Mouse (Mus musculus): ENCODE results near the gene C8g.

Gene C8g

GRCm38 (mm10) chr2:25500576-25501405, 728 bp downstream of the C8g start, which contains the start of gene Fbxw5:
Gene Fbxw5, plus strand, starts transcription at chr2:25500750.
- peak; percentile 55 to 69 for DNase-seq (ENCODE audit: low spot score in 2 of 2)

DNA sequence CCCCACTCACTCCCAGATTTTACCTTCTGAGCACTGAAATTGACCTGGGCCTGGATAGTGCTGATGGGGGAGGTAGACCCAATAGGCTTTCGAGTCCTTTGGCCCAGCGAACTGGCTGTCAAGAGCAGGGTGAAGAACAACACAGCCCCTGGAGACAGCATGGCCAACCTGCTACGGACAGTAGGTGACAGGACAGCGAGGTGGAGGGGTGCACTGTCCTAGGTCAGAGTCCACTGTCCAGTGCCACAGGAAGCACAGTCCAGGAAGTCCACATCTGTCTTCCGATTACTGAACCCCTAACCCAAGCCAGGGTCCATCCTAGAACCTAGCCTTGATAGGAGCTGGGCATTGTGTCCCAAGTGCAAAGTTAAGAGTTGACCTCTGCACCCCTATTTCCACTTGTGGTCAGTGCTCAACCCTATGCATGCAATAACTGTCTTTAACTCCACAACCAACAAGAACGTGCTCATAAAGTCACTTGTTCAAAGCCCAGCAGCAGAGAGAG, 1.4 kb downstream of the C8g start:
- DNase-seq (ENCODE audit: low spot score in 2 of 2), result no peak

- DNase-seq (ENCODE audit: low spot score in 2 of 2), result no peak
Observed at GRCm38 (mm10) chr2:25498622-25499478, 2.7 kb downstream of the C8g start.

- DNase-seq (ENCODE audit: low spot score in 2 of 2), result no peak
Observed at GRCm38 (mm10) chr2:25497846-25498575, 3.5 kb downstream of the C8g start.

DNA sequence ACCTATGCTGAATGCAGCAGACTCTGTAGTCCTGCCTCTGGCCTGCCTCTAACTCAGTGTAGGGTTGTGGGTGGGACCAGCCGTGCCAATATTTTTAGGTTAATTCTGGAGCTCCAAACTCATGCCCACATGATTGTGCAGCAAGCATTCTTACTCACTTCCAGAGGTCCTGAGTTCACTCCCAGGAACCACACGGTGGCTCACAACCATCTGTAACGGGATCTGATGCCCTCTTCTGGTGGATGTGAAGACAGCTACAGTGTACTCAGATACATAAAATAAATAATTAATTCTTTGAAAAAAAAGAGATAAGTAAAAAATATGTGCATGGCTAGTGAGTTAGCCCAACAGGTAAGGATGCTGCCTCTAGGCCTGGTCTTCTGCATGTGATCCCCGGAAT, 5.1 kb downstream of the C8g start:
- DNase-seq (ENCODE audit: low spot score in 2 of 2), result no peak

- no peak for DNase-seq (ENCODE audit: low spot score in 2 of 2)
Observed at GRCm38 (mm10) chr2:25493476-25493961, 8.0 kb downstream of the C8g start, which contains the start of gene Lcn12. Gene Lcn12, minus strand, starts transcription at chr2:25493911.

DNA sequence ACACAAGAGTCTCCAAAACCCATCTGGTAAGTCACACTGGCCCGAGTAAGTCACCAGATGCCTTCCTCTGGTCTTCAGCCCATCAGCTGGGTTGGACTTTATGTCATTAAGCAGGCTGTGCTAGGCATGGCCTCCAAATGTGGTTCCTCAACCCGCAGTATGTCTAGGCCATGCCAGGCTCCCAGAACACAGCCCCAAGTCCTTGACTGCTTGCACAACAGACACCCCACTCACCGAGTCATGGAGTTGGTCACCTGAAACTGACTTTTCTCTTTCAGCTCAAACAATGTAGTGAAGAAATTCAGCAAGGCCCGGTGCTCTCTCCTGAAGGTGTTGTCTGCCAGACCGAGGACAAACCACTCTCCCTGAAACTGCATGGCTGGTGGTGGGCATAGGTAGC, 8.5 kb downstream of the C8g start:
- DNase-seq (ENCODE audit: low spot score in 2 of 2), result no peak

- DNase-seq (ENCODE audit: low spot score in 2 of 2), result no peak
Observed at GRCm38 (mm10) chr2:25488671-25489068, 12.8 kb downstream of the C8g start.

GRCm38 (mm10) chr2:25487965-25488670, 13.4 kb downstream of the C8g start:
- DNase-seq (ENCODE audit: low spot score in 2 of 2), result no peak

DNA sequence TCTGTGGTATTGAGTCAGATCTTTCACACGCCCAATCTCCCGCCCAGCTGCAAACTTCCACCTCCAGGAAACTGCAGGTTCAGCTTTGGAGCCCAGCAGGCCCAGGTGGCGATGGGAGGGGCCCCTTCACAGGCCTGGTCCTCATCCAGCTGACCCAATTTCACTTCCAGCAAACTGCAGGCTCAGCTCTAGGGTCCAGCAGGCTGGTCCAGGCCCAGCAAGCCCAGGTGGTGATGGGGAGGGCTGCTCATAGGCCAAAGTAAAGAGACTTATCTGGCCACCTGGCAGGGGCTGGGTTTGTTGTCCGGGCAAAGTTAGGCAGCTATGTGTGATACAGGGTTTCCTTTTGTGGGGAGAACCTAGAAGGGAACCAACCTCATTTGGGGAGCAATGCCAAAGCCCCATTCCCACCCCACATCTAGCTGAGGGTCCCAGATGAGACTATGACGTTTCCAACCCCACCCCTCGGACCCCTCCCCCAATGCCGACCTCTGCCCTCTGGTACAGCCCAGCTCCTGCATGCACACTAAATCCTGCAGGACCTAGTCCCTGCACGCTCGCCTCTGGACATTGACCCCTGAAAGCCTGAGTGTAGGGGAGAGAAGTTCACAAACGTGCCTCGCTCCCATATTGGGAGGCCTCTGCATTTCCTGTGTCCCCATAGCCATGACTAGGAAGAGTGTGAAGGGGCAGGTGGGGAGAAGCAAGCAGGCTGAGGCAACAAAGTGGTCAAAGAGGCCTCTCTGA, 16.4 kb downstream of the C8g start:
- DNase-seq (ENCODE audit: low spot score in 2 of 2), result no peak

DNA sequence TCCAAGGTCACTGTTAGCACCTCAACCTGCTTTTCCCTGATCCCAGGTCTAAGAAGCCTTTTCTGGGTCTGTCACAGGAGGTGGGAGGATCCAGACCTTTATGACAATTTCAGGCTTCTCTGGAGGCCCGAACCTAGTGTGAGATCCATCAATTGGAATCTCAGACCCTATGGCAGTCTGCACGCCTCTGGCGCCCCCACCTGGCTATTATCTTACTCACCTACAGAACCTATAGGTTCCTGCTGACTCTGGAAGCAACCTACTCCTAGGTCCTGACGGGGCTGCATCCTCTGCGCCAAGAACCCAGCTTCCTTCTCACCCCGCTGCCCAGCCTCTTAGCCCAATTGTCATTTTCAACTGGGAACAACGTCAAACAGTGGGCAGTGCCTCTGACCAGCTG, 18.6 kb downstream of the C8g start:
- peak; percentile 21 to 40 for DNase-seq (ENCODE audit: low spot score in 2 of 2)

GRCm38 (mm10) chr2:25480541-25480940, 21.0 kb downstream of the C8g start:
- no peak for DNase-seq (ENCODE audit: low spot score in 2 of 2)

DNA sequence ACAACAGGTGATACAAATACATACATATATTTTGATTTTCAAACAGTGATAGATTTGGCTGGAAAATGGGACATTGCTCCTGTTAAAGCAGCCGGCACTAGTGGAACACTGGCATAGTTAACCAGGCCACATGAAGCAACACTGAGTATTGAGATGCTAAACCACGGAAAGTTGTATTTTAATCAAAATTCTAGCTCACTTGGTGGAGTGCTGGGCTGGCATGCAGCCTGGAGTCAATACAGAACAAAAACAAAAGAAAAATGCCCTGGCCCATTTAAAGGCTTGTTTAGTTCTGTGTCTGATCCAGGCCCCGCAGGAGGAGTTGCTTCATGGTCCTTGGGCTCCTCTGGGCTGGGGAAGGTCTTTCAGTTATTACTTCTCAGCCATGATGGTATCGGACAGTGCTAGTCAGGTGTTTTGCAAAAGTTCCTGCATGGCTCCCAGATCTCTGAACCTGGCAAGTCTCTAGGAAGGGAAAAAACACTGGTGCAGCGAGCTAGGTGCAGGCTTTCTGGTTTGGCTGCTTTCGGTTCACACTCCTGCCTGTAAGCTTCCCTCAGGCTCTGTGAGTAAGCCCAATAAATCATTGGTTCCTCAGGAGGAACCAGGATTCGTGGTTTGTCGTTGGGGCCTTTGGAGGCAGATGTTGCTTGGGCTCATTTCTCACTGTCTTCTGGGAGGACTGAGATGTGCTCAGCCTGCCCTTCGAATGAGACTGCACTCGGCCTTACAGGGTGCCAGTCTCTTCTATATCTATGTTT, 21.8 kb downstream of the C8g start:
- DNase-seq (ENCODE audit: low spot score in 2 of 2), result no peak

DNA sequence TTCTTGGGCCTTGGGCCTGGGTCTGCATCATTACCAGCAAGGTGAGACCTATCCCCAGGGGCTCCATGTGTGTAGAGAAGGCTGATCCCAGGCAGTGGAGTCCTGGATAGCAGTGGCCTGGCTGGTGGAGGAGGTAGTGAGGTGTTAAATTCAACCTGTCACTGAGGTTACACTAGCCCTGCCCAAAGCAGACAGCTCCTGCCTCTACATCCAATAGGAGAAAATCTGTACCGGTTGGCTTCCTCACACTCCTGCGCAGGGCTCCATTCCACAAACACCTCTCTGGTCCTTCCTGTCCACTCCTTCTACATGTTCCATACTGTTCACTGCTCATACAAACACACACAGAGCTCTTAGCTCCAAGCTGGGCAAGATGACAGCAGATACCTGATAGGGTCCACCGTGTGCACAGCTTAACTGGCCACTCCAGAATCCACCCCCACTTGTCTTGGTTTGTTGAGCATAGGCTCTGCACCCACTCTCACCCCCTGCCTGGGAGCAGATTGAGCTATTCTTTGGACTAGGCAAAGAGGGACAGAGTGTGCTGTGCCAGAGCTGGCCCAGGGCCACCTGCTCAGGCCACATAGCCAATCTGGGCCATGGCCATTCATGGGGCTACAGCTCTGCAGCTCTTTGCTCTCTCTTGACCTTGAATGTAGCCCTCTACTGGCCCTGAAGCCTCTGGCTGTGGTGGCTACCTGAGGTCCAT, 23.4 kb downstream of the C8g start:
- no peak for DNase-seq (ENCODE audit: low spot score in 2 of 2)

- DNase-seq (ENCODE audit: low spot score in 2 of 2), result no peak
Observed at GRCm38 (mm10) chr2:25477541-25477940, 24.0 kb downstream of the C8g start.

DNA sequence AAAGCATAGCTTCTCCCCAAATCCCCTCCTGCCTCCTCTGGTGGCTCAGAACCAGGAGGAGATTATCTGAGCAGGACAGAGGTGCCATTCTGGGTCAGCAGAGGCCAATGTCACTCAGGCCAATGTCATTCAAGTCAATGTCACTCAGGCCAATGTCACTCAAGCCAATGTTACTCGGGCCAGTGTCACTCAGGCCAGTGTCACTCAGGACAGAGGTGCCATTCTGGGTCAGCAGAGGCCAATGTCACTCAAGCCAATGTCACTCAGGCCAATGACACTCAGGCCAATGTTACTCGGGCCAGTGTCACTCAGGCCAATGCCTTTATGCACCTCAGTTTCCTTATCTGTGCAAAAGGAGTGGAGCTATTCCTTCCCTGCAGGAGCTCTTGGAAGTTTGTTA, 29.0 kb downstream of the C8g start:
- DNase-seq (ENCODE audit: low spot score in 2 of 2), result no peak

DNA sequence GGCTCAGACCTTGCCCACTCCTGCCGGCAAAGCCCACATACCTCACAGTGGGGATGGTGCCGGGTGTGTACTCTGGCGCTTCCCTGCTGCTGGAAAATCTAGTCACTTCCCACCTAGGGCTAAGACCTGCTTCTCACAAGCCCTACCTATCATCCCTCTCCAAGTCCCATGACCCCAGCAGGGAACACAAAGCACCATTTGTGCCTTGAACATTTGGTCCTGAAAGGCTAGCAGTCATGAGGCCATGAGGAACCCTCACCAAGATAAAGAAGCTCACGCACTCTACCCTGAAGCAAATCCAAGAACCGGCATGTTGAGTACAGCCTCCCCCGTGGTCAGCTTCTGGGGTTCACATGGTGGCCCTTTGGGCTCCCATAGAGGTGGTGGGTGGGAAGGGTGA, 31.6 kb downstream of the C8g start, which contains the start of gene Ptgds:
Ptgds (minus strand) TSS at position 78 of the 400 bp plus-strand sequence.
- DNase-seq (ENCODE audit: low spot score in 2 of 2), result no peak

DNA sequence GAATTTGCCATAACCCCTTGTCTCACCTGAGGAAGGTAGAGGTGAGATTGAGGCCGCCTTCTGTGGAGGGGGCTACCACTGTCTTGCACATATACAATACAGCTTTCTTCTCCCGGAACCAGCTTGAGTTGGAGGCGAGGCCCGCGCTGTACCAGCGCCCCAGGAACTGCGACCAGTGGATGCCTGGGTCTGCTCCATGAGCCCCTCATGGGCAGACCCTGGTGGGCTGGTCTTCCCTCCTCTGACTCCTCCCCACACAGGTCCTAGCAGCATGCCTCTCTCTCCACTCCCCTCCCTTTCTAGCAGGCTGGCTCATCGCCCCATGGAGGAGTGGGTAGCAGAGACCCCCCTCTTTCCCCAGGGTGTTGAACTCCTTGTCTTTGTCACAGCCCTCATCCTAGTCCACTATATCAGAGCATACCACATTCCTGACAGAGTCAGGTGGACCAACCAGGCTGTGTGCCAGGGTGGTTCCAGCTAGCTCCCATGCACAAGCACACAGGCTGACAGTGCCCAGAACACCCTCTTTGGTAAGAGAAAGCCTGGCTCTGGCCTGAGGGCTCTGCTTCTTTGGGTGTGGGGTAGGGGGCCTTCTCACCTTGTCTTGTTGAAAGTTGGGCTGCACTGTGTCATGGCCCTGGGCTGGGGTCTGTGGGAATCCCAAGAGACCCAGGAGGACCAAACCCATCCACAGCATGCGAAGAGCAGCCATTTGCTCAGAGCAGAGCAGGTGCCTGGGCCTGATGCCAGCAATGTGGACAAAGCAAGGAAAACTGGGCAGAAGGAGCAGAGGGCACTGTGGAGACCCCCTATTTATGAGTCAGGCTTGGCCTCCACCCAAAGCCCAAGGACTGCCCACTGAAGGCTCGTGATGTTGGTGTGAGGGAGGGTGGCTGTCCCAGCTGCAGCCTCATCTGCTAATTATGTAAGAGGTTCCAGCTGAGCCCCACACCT, 32.3 kb downstream of the C8g start:
- no peak for DNase-seq (ENCODE audit: low spot score in 2 of 2)

Data from spleen, postnatal 14 days (tissue).